9 mouse cellular contexts compared by ENCODE assay signal in the genomic region with DNA sequence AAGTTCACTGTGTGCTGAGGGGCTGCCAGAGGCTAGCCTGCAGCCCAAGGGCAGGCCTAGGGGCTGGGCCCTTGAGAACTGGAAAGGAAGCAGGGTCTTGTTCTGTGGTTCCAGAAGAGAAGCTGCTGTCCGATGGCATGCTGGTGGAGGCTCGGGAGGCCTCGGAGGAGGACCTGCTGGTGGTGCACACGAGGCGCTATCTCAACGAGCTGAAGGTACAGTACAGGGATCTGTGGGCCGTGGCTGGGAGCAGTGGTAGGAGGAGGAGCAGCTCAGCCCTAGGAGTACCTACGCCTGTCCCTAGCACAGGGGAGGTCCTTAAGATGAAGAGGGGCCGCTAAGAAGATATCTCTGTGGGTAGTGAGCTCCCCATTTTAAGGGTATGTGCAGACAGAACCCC. TPM values are rescaled to one million over a fixed set of nuclear protein-coding genes. Genes with fewer than 3 reads are reported as not detected.
DNase-seq lines count a peak whose midpoint lies in the region; ATAC-seq and TF ChIP-seq lines count a peak whose summit lies in the region.
"Had no signal": no experiment of that assay in that cellular context is flagged by ENCODE, and none has a peak within 500 bp of the region (broad histone marks: within the 10 kb centered on the region; RNA-seq: fewer than 3 reads in every experiment).

No protein-coding gene starts in this region.

- no peaks in the 10 kb centered on the region for H3K36me3 ChIP-seq in lung, embryonic 16.5 days (ENCODE audit: control insufficient read depth, insufficient read depth, low read length)
- no peaks in the 10 kb centered on the region for H3K36me3 ChIP-seq in liver, embryonic 11.5 days (ENCODE audit: control insufficient read depth, insufficient read depth, low read length)

- peak overlapping the region; percentile 30; the same call in 1 of the 2 replicates for H3K9ac ChIP-seq in lung, embryonic 16.5 days (ENCODE audit: low read length)
- peak overlapping the region; percentile 64 for H3K9ac ChIP-seq in liver, embryonic 11.5 days (ENCODE audit: low read depth, low read length)

- WGBS in lung, embryonic 16.5 days, result 68% methylated on average over 9 of the region's 9 CpGs
- WGBS in liver, embryonic 11.5 days, result 61% methylated on average over 9 of the region's 9 CpGs
- WGBS in olfactory bulb, adult 2 months, result 42% methylated on average over 9 of the region's 9 CpGs

- TF ChIP-seq CTCF in olfactory bulb, adult 2 months (IDR thresholded peaks at IDR 0.05; ENCODE audit: insufficient read depth, low read depth, low read length), result no peak

- peaks cover 13% of the 10 kb centered on the region; the same call in 1 of the 2 replicates for H3K4me1 ChIP-seq in lung, embryonic 16.5 days (replicated peaks; ENCODE audit: control insufficient read depth, insufficient read depth, low read length)
- H3K4me1 ChIP-seq in liver, embryonic 11.5 days (replicated peaks; ENCODE audit: control insufficient read depth, insufficient read depth, low read length), result peaks cover 69% of the 10 kb centered on the region
- H3K4me1 ChIP-seq in olfactory bulb, adult 2 months (ENCODE audit: control insufficient read depth, insufficient read depth, low read length), result peaks cover 38% of the 10 kb centered on the region

- TF ChIP-seq POLR2A in olfactory bulb, adult 2 months (IDR thresholded peaks at IDR 0.05; ENCODE audit: insufficient read depth, low read depth, low read length), result no peak

- DNase-seq in cerebellum, adult 9-11 months, result peak; percentile 53
- DNase-seq in cerebellum, postnatal 4 days (ENCODE audit: low spot score in 2 of 2), result no peak
- no peak for DNase-seq in lung, postnatal 36 days
- DNase-seq in liver, embryonic 11.5 days (ENCODE audit: low spot score), result no peak
- no peak for DNase-seq in adrenal gland, postnatal 10 days
- DNase-seq: thymus, postnatal 36 days had no signal

- H3K27ac ChIP-seq in lung, embryonic 16.5 days (ENCODE audit: low read length), result no peak overlapping the region
- H3K27ac ChIP-seq in liver, embryonic 11.5 days (ENCODE audit: low read depth, low read length), result peak overlapping the region; percentile 82
- peak overlapping the region; percentile 65 for H3K27ac ChIP-seq in olfactory bulb, adult 2 months (ENCODE audit: insufficient read depth, low read depth, low read length)

- H3K4me2 ChIP-seq in lung, embryonic 16.5 days (ENCODE audit: low read depth, low read length), result no peak overlapping the region
- H3K4me2 ChIP-seq in liver, embryonic 11.5 days, result peak overlapping the region; percentile 90

- ATAC-seq in lung, embryonic 16.5 days (ENCODE audit: low read depth), result no peak
- peak; percentile 29 for ATAC-seq in liver, embryonic 11.5 days (replicated peaks; ENCODE audit: low FRiP score)
- no peak for ATAC-seq in erythroid progenitor cell, adult 5-6 weeks (replicated peaks; ENCODE audit: low FRiP score, poor library complexity, severe bottlenecking)

- no peaks in the 10 kb centered on the region for H3K9me3 ChIP-seq in lung, embryonic 16.5 days (ENCODE audit: control insufficient read depth, low read length)
- H3K9me3 ChIP-seq in liver, embryonic 11.5 days (ENCODE audit: control insufficient read depth, low read length), result no peaks in the 10 kb centered on the region

- no peaks in the 10 kb centered on the region for H3K27me3 ChIP-seq in lung, embryonic 16.5 days (ENCODE audit: control insufficient read depth, insufficient read depth, low read depth, low read length)
- no peaks in the 10 kb centered on the region for H3K27me3 ChIP-seq in liver, embryonic 11.5 days (replicated peaks; ENCODE audit: control insufficient read depth, insufficient read depth, low read length)

- no peak overlapping the region for H3K4me3 ChIP-seq in lung, embryonic 16.5 days (ENCODE audit: low read length)
- H3K4me3 ChIP-seq in liver, embryonic 11.5 days (ENCODE audit: low read depth, low read length), result peak overlapping the region; percentile 18
- peak overlapping the region; percentile 33 for H3K4me3 ChIP-seq in olfactory bulb, adult 2 months (ENCODE audit: insufficient read depth, low read depth, low read length)

RNA-seq across cellular contexts. Expression of a gene that starts 2.6 kb away (rescaled TPM):
- polyA plus RNA-seq in lung, embryonic 16.5 days (2015; fragmentation: Nextera tagmentation; extraction: Ambion mirVana), result 6.4 and 7.7 TPM in 2 replicates
- polyA plus RNA-seq in liver, embryonic 11.5 days (2014; fragmentation: Nextera tagmentation; extraction: Ambion mirVana), result 7.1 and 7.2 TPM in 2 replicates
- polyA plus RNA-seq in olfactory bulb, adult 2 months (2012; ENCODE audit: insufficient read depth, insufficient read length, low replicate concordance, missing spikeins), result not detected in 2 replicates
- 10 to 100 TPM in 1 of 2 experiments, 1 to 10 TPM in 1; 9.7 to 12.3 TPM for total RNA-seq in adrenal gland, postnatal 10 days (2021)
- 15.1 and 20.1 TPM in 2 replicates for total RNA-seq in erythroid progenitor cell, adult 5-6 weeks (2015; ENCODE audit: low replicate concordance)
- 7.7 and 13.8 TPM in 2 replicates for total RNA-seq in erythroid progenitor cell, adult 5-6 weeks (2017; ENCODE audit: low replicate concordance)

RNA-seq across cellular contexts. Expression of a gene that starts 42.4 kb away (rescaled TPM):
- polyA plus RNA-seq in lung, embryonic 16.5 days (2015; fragmentation: Nextera tagmentation; extraction: Ambion mirVana), result 27.8 and 29.0 TPM in 2 replicates
- 53.5 and 58.3 TPM in 2 replicates for polyA plus RNA-seq in liver, embryonic 11.5 days (2014; fragmentation: Nextera tagmentation; extraction: Ambion mirVana)
- not detected in 2 replicates for polyA plus RNA-seq in olfactory bulb, adult 2 months (2012; ENCODE audit: insufficient read depth, insufficient read length, low replicate concordance, missing spikeins)
- total RNA-seq in adrenal gland, postnatal 10 days (2021), result 10 to 100 TPM; 10.1 to 18.0 TPM
- 240 and 274 TPM in 2 replicates for total RNA-seq in erythroid progenitor cell, adult 5-6 weeks (2015; ENCODE audit: low replicate concordance)
- 176 and 259 TPM in 2 replicates for total RNA-seq in erythroid progenitor cell, adult 5-6 weeks (2017; ENCODE audit: low replicate concordance)

RNA-seq across cellular contexts. Expression of a gene that starts 53.2 kb away (rescaled TPM):
- 68.5 and 78.8 TPM in 2 replicates for polyA plus RNA-seq in lung, embryonic 16.5 days (2015; fragmentation: Nextera tagmentation; extraction: Ambion mirVana)
- 33.3 and 36.3 TPM in 2 replicates for polyA plus RNA-seq in liver, embryonic 11.5 days (2014; fragmentation: Nextera tagmentation; extraction: Ambion mirVana)
- polyA plus RNA-seq in olfactory bulb, adult 2 months (2012; ENCODE audit: insufficient read depth, insufficient read length, low replicate concordance, missing spikeins), result not detected in 2 replicates
- total RNA-seq in adrenal gland, postnatal 10 days (2021), result 10 to 100 TPM; 59.6 to 62.1 TPM
- total RNA-seq in erythroid progenitor cell, adult 5-6 weeks (2015; ENCODE audit: low replicate concordance), result not detected in 2 replicates
- total RNA-seq in erythroid progenitor cell, adult 5-6 weeks (2017; ENCODE audit: low replicate concordance), result not detected in 2 replicates
